Mouse (Mus musculus) megakaryocyte, embryonic 14.5 days (primary cell): Measurements from ENCODE around the gene Mybpc2. TPM values are rescaled to one million over a fixed set of nuclear protein-coding genes. Genes with fewer than 3 reads are reported as not detected.

Source experiments
- H3K27me3 ChIP-seq: replicated peaks from 2 replicates; pipeline ENCODE3; 2012; ENCODE audit warnings: inconsistent platforms
- H3K36me3 ChIP-seq: replicated peaks from 2 replicates; pipeline ENCODE3; 2012; ENCODE audit warnings: low read length, inconsistent platforms, mixed read lengths
- H3K4me1 ChIP-seq: 2 replicates; pipeline ENCODE4 v1.6.1; 2012; ENCODE audit warnings: inconsistent platforms
- H3K4me3 ChIP-seq: replicated peaks from 2 replicates; pipeline ENCODE3; 2012; ENCODE audit warnings: moderate library complexity, mild to moderate bottlenecking, inconsistent platforms
- H3K9me3 ChIP-seq: 2 replicates; pipeline ENCODE4 v1.6.1; 2012; ENCODE audit warnings: inconsistent platforms
- FLI1 ChIP-seq: IDR thresholded peaks from 2 replicates; pipeline ENCODE4 v1.6.1; 2012; ENCODE audit warnings: low read length, inconsistent platforms, mixed read lengths
- GATA1 ChIP-seq: IDR thresholded peaks from 3 replicates; pipeline ENCODE4 v1.6.1; 2012; ENCODE audit warnings: mixed read lengths, low read length, inconsistent platforms, borderline replicate concordance
- polyA plus RNA-seq: library from polyadenylated mRNA; stranded (reverse); fragments of >175 nt; gene quantifications from 2 replicates; pipeline ENCODE4 v1.2.3, GENCODE M21; 2012; ENCODE audit warnings: low replicate concordance; ENCODE audit not compliant: insufficient read depth

Mybpc2 gene
- polyA plus RNA-seq, 1 experiment: 0.09 TPM

- Histone ChIP-seq H3K4me1 (peaks cover 60% of the 10 kb centered on the region), H3K4me3 (no peak overlapping the region), H3K36me3 (peaks cover 24% of the 10 kb centered on the region), H3K9me3 (peaks cover 10% of the 10 kb centered on the region), H3K27me3 (peaks cover 48% of the 10 kb centered on the region)
- TF ChIP-seq FLI1 (no peak), GATA1 (no peak)
These were observed 58.2 kb downstream of the Mybpc2 start for GRCm38 (mm10) chr7:44466006-44466887.

- peaks cover 49% of the 10 kb centered on the region for H3K4me1 ChIP-seq
- peaks cover 59% of the 10 kb centered on the region for H3K27me3 ChIP-seq
- no peak within 1 kb of the TSS for H3K4me3 ChIP-seq
- H3K9me3 ChIP-seq: peaks cover 15% of the 10 kb centered on the region
- peaks cover 13% of the 10 kb centered on the region for H3K36me3 ChIP-seq
- TF ChIP-seq FLI1: no peak
- no peak for TF ChIP-seq GATA1
These were observed 59.3 kb downstream of the Mybpc2 start, which contains the start of gene Aspdh for GRCm38 (mm10) chr7:44465111-44465510. Gene Aspdh, plus strand, starts transcription at chr7:44465391.

- Histone ChIP-seq H3K36me3 (peaks cover 7% of the 10 kb centered on the region), H3K4me3 (no peak overlapping the region), H3K4me1 (peaks cover 43% of the 10 kb centered on the region), H3K9me3 (peaks cover 15% of the 10 kb centered on the region), H3K27me3 (peaks cover 65% of the 10 kb centered on the region)
- TF ChIP-seq GATA1: no peak
- TF ChIP-seq FLI1: no peak
These were observed 59.9 kb downstream of the Mybpc2 start for GRCm38 (mm10) chr7:44464511-44464910.

DNA sequence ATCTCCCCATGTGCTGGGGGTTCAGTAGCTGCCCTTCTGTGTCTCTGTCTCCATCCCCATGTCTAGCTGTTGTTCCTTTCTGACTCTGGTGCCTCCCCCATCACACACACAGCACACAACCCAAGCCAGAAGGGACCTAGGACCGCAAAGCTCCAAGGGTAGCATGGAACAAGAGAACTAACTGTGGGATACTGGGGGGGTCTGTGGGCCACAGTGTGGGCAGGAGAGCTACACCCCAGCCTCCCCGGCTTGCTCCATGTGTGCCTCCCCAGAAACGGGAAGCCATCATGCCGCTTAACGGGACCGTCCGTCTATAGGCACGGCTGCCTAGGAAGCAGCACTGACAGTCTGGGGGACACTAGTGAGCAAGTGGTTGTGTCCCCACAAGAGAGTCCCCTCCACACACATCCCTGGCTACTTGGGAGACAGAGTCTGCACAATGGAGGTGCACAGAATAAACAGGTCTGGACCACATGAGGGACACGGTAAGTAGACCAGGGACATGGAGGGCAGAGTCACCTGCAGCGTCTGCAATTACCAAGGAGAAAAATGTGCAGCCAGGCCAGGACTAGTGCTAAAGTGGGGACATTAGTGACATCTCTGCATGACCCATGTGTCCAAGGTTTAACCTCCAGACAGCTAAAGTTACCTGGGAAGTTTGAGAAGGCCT lies 60.8 kb downstream of the Mybpc2 start:
- TF ChIP-seq GATA1 (no peak), FLI1 (no peak)
- no peak overlapping the region for H3K4me3 ChIP-seq
- H3K36me3 ChIP-seq: no peaks in the 10 kb centered on the region
- H3K4me1 ChIP-seq: peaks cover 35% of the 10 kb centered on the region
- peaks cover 74% of the 10 kb centered on the region for H3K27me3 ChIP-seq
- H3K9me3 ChIP-seq: peaks cover 17% of the 10 kb centered on the region

DNA sequence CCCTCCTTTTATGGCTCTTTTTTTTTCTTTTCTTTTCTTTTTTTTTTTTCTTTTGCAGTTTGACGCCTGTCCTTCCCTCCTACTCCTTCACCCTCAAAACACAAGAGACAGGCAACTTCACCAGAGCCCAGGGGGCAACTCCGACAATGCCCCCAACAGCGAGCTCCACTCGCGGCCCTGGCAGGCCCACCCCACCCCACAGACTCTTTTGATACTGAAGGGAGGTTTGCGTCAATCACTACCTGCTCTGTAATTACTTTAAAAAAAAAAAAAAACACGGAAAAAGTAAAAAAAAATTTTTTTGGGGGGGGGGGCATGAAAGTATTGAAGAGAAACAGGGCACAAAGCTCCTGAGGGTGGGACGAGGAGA lies 61.4 kb downstream of the Mybpc2 start:
- no peak for TF ChIP-seq FLI1
- no peak for TF ChIP-seq GATA1
- no peaks in the 10 kb centered on the region for H3K36me3 ChIP-seq
- H3K9me3 ChIP-seq: peaks cover 23% of the 10 kb centered on the region
- no peak overlapping the region for H3K4me3 ChIP-seq
- peaks cover 77% of the 10 kb centered on the region for H3K27me3 ChIP-seq
- H3K4me1 ChIP-seq: peaks cover 29% of the 10 kb centered on the region

GRCm38 (mm10) chr7:44462218-44463055 lies 62.0 kb downstream of the Mybpc2 start:
- Histone ChIP-seq H3K27me3 (peaks cover 83% of the 10 kb centered on the region), H3K4me3 (peak overlapping the region; percentile 7), H3K9me3 (peaks cover 24% of the 10 kb centered on the region)

GRCm38 (mm10) chr7:44461503-44462217 lies 62.8 kb downstream of the Mybpc2 start:
- Histone ChIP-seq H3K4me3 (peak overlapping the region; percentile 79), H3K27me3 (peaks cover 91% of the 10 kb centered on the region), H3K36me3 (no peaks in the 10 kb centered on the region), H3K4me1 (peaks cover 16% of the 10 kb centered on the region; the same call in 1 of the 2 replicates), H3K9me3 (peaks cover 24% of the 10 kb centered on the region)
- no peak for TF ChIP-seq FLI1
- TF ChIP-seq GATA1: no peak

More at GRCm38 (mm10) chr7:44462218-44463055, 62.0 kb downstream of the Mybpc2 start:
- TF ChIP-seq GATA1 (no peak), FLI1 (no peak)
- Histone ChIP-seq H3K36me3 (no peaks in the 10 kb centered on the region), H3K4me1 (peaks cover 23% of the 10 kb centered on the region; the same call in 1 of the 2 replicates)

- TF ChIP-seq FLI1 (no peak), GATA1 (no peak)
- H3K4me1 ChIP-seq: peaks cover 13% of the 10 kb centered on the region; the same call in 1 of the 2 replicates
- no peak overlapping the region for H3K4me3 ChIP-seq
- H3K36me3 ChIP-seq: no peaks in the 10 kb centered on the region
- peaks cover 91% of the 10 kb centered on the region for H3K27me3 ChIP-seq
- peaks cover 24% of the 10 kb centered on the region for H3K9me3 ChIP-seq
These were observed 63.5 kb downstream of the Mybpc2 start for GRCm38 (mm10) chr7:44460767-44461502.
